Mouse (Mus musculus) retina, adult 2 months (tissue): ENCODE results near the gene Gm12216.

ENCODE experiments used
- DNase-seq: peaks from one replicate; pipeline ENCODE4 v3.0.0-alpha.2; 2012; ENCODE audit warnings: low read depth, low spot score

The Gm12216 gene

GRCm38 (mm10) chr11:53821230-53821944 is 37.7 kb downstream of the Gm12216 start:
- DNase-seq: no peak

GRCm38 (mm10) chr11:53820516-53821170 is 38.4 kb downstream of the Gm12216 start:
- DNase-seq: no peak

GRCm38 (mm10) chr11:53819511-53819910 is 39.5 kb downstream of the Gm12216 start:
- DNase-seq: no peak

GRCm38 (mm10) chr11:53818794-53819193 is 40.3 kb downstream of the Gm12216 start:
- DNase-seq: no peak

- no peak for DNase-seq
These were observed 42.1 kb downstream of the Gm12216 start for GRCm38 (mm10) chr11:53816841-53817375.

GRCm38 (mm10) chr11:53814810-53815209 is 44.2 kb downstream of the Gm12216 start:
- DNase-seq: no peak

GRCm38 (mm10) chr11:53813001-53813868 is 45.8 kb downstream of the Gm12216 start:
- DNase-seq: no peak

GRCm38 (mm10) chr11:53811312-53811711 is 47.7 kb downstream of the Gm12216 start:
- DNase-seq: no peak

GRCm38 (mm10) chr11:53810749-53811148 is 48.3 kb downstream of the Gm12216 start:
- DNase-seq: no peak

GRCm38 (mm10) chr11:53810156-53810555 is 48.9 kb downstream of the Gm12216 start:
- DNase-seq: no peak

- no peak for DNase-seq
These were observed 49.7 kb downstream of the Gm12216 start for GRCm38 (mm10) chr11:53809354-53809753.

- DNase-seq: no peak
These were observed 53.3 kb downstream of the Gm12216 start for GRCm38 (mm10) chr11:53805786-53806185.

- DNase-seq: no peak
These were observed 54.3 kb downstream of the Gm12216 start for GRCm38 (mm10) chr11:53804569-53805344.

GRCm38 (mm10) chr11:53803494-53803893 is 55.6 kb downstream of the Gm12216 start:
- DNase-seq: no peak

- no peak for DNase-seq
These were observed 56.0 kb downstream of the Gm12216 start for GRCm38 (mm10) chr11:53803093-53803492.

- no peak for DNase-seq
These were observed 58.1 kb downstream of the Gm12216 start for GRCm38 (mm10) chr11:53800975-53801374.

- no peak for DNase-seq
These were observed 59.0 kb downstream of the Gm12216 start for GRCm38 (mm10) chr11:53800036-53800435.

- no peak for DNase-seq
These were observed 60.9 kb downstream of the Gm12216 start for GRCm38 (mm10) chr11:53798041-53798711.

GRCm38 (mm10) chr11:53797386-53797920 is 61.6 kb downstream of the Gm12216 start:
- no peak for DNase-seq

GRCm38 (mm10) chr11:53796409-53797151 is 62.5 kb downstream of the Gm12216 start:
- no peak for DNase-seq
